Mouse (Mus musculus) limb, embryonic 11.5 days (tissue): ENCODE results near the gene Rora. TPM values are rescaled to one million over a fixed set of nuclear protein-coding genes. Genes with fewer than 3 reads are reported as not detected.

Experiments
- ATAC-seq: fragments of 200-750 bp; cut with Nextera tagmentation; 2 replicates; pipeline ENCODE4 v1.8.0; 2017; ENCODE audit warnings: low read depth; ENCODE audit not compliant: insufficient number of reproducible peaks, low FRiP score, low TSS enrichment
- DNase-seq: peaks from one replicate; pipeline ENCODE4 v3.0.0-alpha.2; 2015; ENCODE audit warnings: low spot score
- H3K27ac ChIP-seq: fragments of 300-500 bp; sonication (generic); replicated peaks from 2 replicates; pipeline ENCODE4 v1.5.1; 2014; ENCODE audit warnings: low read depth, mild to moderate bottlenecking, low read length
- H3K27me3 ChIP-seq: fragments of 300-500 bp; sonication (generic); 2 replicates; pipeline ENCODE4 v1.6.1; 2014; ENCODE audit warnings: mild to moderate bottlenecking, low read length, mixed read lengths; ENCODE audit not compliant: control insufficient read depth, insufficient read depth
- H3K36me3 ChIP-seq: fragments of 300-500 bp; sonication (generic); 2 replicates; pipeline ENCODE4 v1.6.1; 2014; ENCODE audit warnings: mild to moderate bottlenecking, low read length, moderate library complexity, mixed read lengths; ENCODE audit not compliant: control insufficient read depth, insufficient read depth
- H3K4me1 ChIP-seq: fragments of 300-500 bp; sonication (generic); 2 replicates; pipeline ENCODE4 v1.6.1; 2014; ENCODE audit warnings: low read length, mixed read lengths; ENCODE audit not compliant: control insufficient read depth, insufficient read depth
- H3K4me2 ChIP-seq: fragments of 300-500 bp; sonication (generic); 2 replicates; pipeline ENCODE4 v1.6.1; 2014; ENCODE audit warnings: low read depth, mild to moderate bottlenecking, moderate library complexity; ENCODE audit not compliant: severe bottlenecking
- H3K4me3 ChIP-seq: fragments of 300-500 bp; sonication (generic); 2 replicates; pipeline ENCODE4 v1.5.1; 2014; ENCODE audit warnings: low read depth, low read length
- H3K9ac ChIP-seq: fragments of 300-500 bp; sonication (generic); 2 replicates; pipeline ENCODE4 v1.6.1; 2014; ENCODE audit warnings: mild to moderate bottlenecking, low read length
- H3K9me3 ChIP-seq: fragments of 300-500 bp; sonication (generic); 2 replicates; pipeline ENCODE4 v1.6.1; 2016; ENCODE audit warnings: low read length; ENCODE audit not compliant: control insufficient read depth
- WGBS: fragments of 180-500 bp; shearing (Covaris S2); extraction: QIAGEN DNeasy Blood & Tissue Kit; methylation state at CpG from one replicate; pipeline ENCODE4 v1.1.7; 2014; 5-methylcytosine and 5-hydroxymethylcytosine counted together
- polyA plus RNA-seq: library from polyadenylated mRNA; unstranded; fragments of >200 nt; fragmentation: Nextera tagmentation; extraction: Ambion mirVana; gene quantifications from 2 replicates; pipeline ENCODE4 v1.2.1, GENCODE M21; 2014

Gene Rora
- polyA plus RNA-seq, 1 experiment from 2014 or later: 3.1 TPM

- DNase-seq (no peak), ATAC-seq (no peak)
- Histone ChIP-seq H3K4me3 (no peak overlapping the region), H3K27me3 (no peaks in the 10 kb centered on the region), H3K4me1 (no peaks in the 10 kb centered on the region), H3K36me3 (no peaks in the 10 kb centered on the region), H3K9me3 (no peaks in the 10 kb centered on the region), H3K27ac (no peak overlapping the region), H3K9ac (no peak overlapping the region), H3K4me2 (no peak overlapping the region)
- WGBS: 70% methylated on average over 4 of the region's 4 CpGs
Observed at GRCm38 (mm10) chr9:69372871-69373270, 719.3 kb downstream of the Rora start.

- Histone ChIP-seq H3K4me2 (no peak overlapping the region), H3K9me3 (no peaks in the 10 kb centered on the region), H3K27me3 (no peaks in the 10 kb centered on the region), H3K9ac (no peak overlapping the region), H3K36me3 (no peaks in the 10 kb centered on the region), H3K4me1 (no peaks in the 10 kb centered on the region), H3K27ac (no peak overlapping the region), H3K4me3 (no peak overlapping the region)
- DNase-seq (no peak), ATAC-seq (no peak)
- WGBS: 74% methylated on average over 4 of the region's 4 CpGs
Observed at GRCm38 (mm10) chr9:69376982-69377653, 723.5 kb downstream of the Rora start.

GRCm38 (mm10) chr9:69377654-69378045 is 724.1 kb downstream of the Rora start:
- Histone ChIP-seq H3K9me3 (no peaks in the 10 kb centered on the region), H3K4me1 (no peaks in the 10 kb centered on the region), H3K9ac (no peak overlapping the region), H3K27me3 (no peaks in the 10 kb centered on the region), H3K27ac (no peak overlapping the region), H3K36me3 (no peaks in the 10 kb centered on the region), H3K4me3 (no peak overlapping the region), H3K4me2 (no peak overlapping the region)
- WGBS: 92% methylated on average over 3 of the region's 3 CpGs
- no peak for ATAC-seq
- no peak for DNase-seq

- Histone ChIP-seq H3K4me3 (no peak overlapping the region), H3K27me3 (no peaks in the 10 kb centered on the region), H3K4me2 (no peak overlapping the region), H3K36me3 (no peaks in the 10 kb centered on the region), H3K27ac (no peak overlapping the region), H3K9me3 (no peaks in the 10 kb centered on the region), H3K4me1 (no peaks in the 10 kb centered on the region), H3K9ac (no peak overlapping the region)
- DNase-seq (no peak), ATAC-seq (no peak)
- 74% methylated on average over 1 of the region's 1 CpGs for WGBS
Observed at GRCm38 (mm10) chr9:69380546-69380945, 727.0 kb downstream of the Rora start.

GRCm38 (mm10) chr9:69381741-69382140 is 728.2 kb downstream of the Rora start:
- H3K4me2 ChIP-seq: no peak overlapping the region
- 70% methylated on average over 7 of the region's 7 CpGs for WGBS
- H3K9ac ChIP-seq: no peak overlapping the region
- ATAC-seq (no peak), DNase-seq (no peak)
- H3K27me3 ChIP-seq: no peaks in the 10 kb centered on the region
- H3K36me3 ChIP-seq: no peaks in the 10 kb centered on the region
- H3K4me3 ChIP-seq: no peak overlapping the region
- H3K4me1 ChIP-seq: no peaks in the 10 kb centered on the region
- H3K27ac ChIP-seq: no peak overlapping the region
- no peaks in the 10 kb centered on the region for H3K9me3 ChIP-seq

- H3K27me3 ChIP-seq: no peaks in the 10 kb centered on the region
- no peaks in the 10 kb centered on the region for H3K4me1 ChIP-seq
- ATAC-seq (no peak), DNase-seq (no peak)
- H3K36me3 ChIP-seq: no peaks in the 10 kb centered on the region
- H3K9me3 ChIP-seq: no peaks in the 10 kb centered on the region
- 88% methylated on average over 17 of the region's 17 CpGs for WGBS
- H3K27ac ChIP-seq: no peak overlapping the region
- H3K9ac ChIP-seq: no peak overlapping the region
- no peak overlapping the region for H3K4me3 ChIP-seq
- H3K4me2 ChIP-seq: no peak overlapping the region
Observed at GRCm38 (mm10) chr9:69384475-69384874, 730.9 kb downstream of the Rora start.

- no peaks in the 10 kb centered on the region for H3K9me3 ChIP-seq
- no peak overlapping the region for H3K9ac ChIP-seq
- no peaks in the 10 kb centered on the region for H3K4me1 ChIP-seq
- H3K4me3 ChIP-seq: no peak overlapping the region
- no peak overlapping the region for H3K27ac ChIP-seq
- H3K4me2 ChIP-seq: no peak overlapping the region
- 72% methylated on average over 1 of the region's 1 CpGs for WGBS
- H3K27me3 ChIP-seq: no peaks in the 10 kb centered on the region
- H3K36me3 ChIP-seq: no peaks in the 10 kb centered on the region
- ATAC-seq: no peak
- no peak for DNase-seq
Observed at GRCm38 (mm10) chr9:69384905-69385304, 731.3 kb downstream of the Rora start.

- H3K4me2 ChIP-seq: no peak overlapping the region
- H3K36me3 ChIP-seq: no peaks in the 10 kb centered on the region
- ATAC-seq (no peak), DNase-seq (no peak)
- H3K4me3 ChIP-seq: no peak overlapping the region
- 91% methylated on average over 4 of the region's 4 CpGs for whole genome bisulfite sequencing
- no peak overlapping the region for H3K9ac ChIP-seq
- H3K27me3 ChIP-seq: no peaks in the 10 kb centered on the region
- no peak overlapping the region for H3K27ac ChIP-seq
- H3K4me1 ChIP-seq: no peaks in the 10 kb centered on the region
- no peaks in the 10 kb centered on the region for H3K9me3 ChIP-seq
Observed at GRCm38 (mm10) chr9:69387296-69387695, 733.7 kb downstream of the Rora start.

- WGBS: 75% methylated on average over 4 of the region's 4 CpGs
- no peak overlapping the region for H3K4me3 ChIP-seq
- no peaks in the 10 kb centered on the region for H3K9me3 ChIP-seq
- ATAC-seq (no peak), DNase-seq (no peak)
- H3K9ac ChIP-seq: no peak overlapping the region
- no peak overlapping the region for H3K4me2 ChIP-seq
- H3K4me1 ChIP-seq: no peaks in the 10 kb centered on the region
- H3K36me3 ChIP-seq: no peaks in the 10 kb centered on the region
- H3K27ac ChIP-seq: no peak overlapping the region
- H3K27me3 ChIP-seq: no peaks in the 10 kb centered on the region
Observed at GRCm38 (mm10) chr9:69390631-69391030, 737.0 kb downstream of the Rora start.
